ENCODE assay signal across 23 mouse cellular contexts in the genomic region with DNA sequence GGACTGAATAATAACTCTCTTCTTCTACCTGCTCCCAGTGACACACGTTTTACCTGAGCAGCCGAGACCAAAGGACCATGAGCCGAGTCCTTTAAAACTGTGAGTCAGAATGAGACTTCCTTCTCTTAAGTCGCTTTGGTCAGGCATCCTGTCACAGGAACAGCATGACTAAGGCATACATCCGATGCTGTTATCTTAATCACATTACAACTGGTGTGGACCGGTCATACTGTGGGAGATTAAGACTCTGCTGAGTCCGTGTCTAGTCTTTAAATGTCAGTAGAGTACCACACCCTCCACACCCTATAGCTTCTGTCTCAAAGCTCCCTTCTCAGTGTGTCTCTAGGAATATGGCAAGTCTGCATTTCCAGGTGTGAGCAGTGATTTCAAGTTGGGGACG. TPM values are rescaled to one million over a fixed set of nuclear protein-coding genes. Genes with fewer than 3 reads are reported as not detected.
DNase-seq lines count a peak whose midpoint lies in the region; ATAC-seq and TF ChIP-seq lines count a peak whose summit lies in the region.
"Had no signal": no experiment of that assay in that cellular context is flagged by ENCODE, and none has a peak within 500 bp of the region (broad histone marks: within the 10 kb centered on the region; RNA-seq: fewer than 3 reads in every experiment).

No protein-coding gene starts in this region.

- no peak overlapping the region for H3K9ac ChIP-seq in heart, embryonic 12.5 days
- no peak overlapping the region for H3K9ac ChIP-seq in MEL (ENCODE audit: control insufficient read depth, low read depth, low read length, poor library complexity, severe bottlenecking)
- no peak overlapping the region for H3K9ac ChIP-seq in liver, embryonic 15.5 days
- H3K9ac ChIP-seq: hindbrain, embryonic 14.5 days; lung, embryonic 15.5 days had no signal

- no peak for TF ChIP-seq POLR2A in MEL (IDR thresholded peaks at IDR 0.05; ENCODE audit: control insufficient read depth in 1 of 2, insufficient read depth in 1 of 2, low read depth in 1 of 2, low read length in 2 of 2, poor library complexity in 1 of 2)

- H3K4me2 ChIP-seq in heart, embryonic 12.5 days, result no peak overlapping the region
- no peak overlapping the region for H3K4me2 ChIP-seq in liver, embryonic 15.5 days
- H3K4me2 ChIP-seq: hindbrain, embryonic 14.5 days; lung, embryonic 15.5 days had no signal

- H3K79me2 ChIP-seq in MEL (ENCODE audit: control insufficient read depth, insufficient read depth, low read length, poor library complexity), result no peaks in the 10 kb centered on the region

- no peaks in the 10 kb centered on the region for H3K27me3 ChIP-seq in heart, embryonic 12.5 days (replicated peaks)
- H3K27me3 ChIP-seq in MEL (ENCODE audit: control insufficient read depth in 1 of 2, insufficient read depth in 2 of 2, low read length in 2 of 2), result peaks cover 0 to 4% of the 10 kb centered on the region in 2 experiments; a peak in 2 of 4 replicates
- H3K27me3 ChIP-seq in liver, embryonic 15.5 days, result no peaks in the 10 kb centered on the region
- H3K27me3 ChIP-seq in midbrain, embryonic 10.5 days (ENCODE audit: low read depth, poor library complexity, severe bottlenecking), result no peaks in the 10 kb centered on the region
- H3K27me3 ChIP-seq: lung, embryonic 15.5 days had no signal

- intact Hi-C loops in heart, postnatal 14 days (cut with DNase I), result no loop called here

- peaks cover 16% of the 10 kb centered on the region for H3K4me1 ChIP-seq in heart, embryonic 12.5 days (replicated peaks)
- no peaks in the 10 kb centered on the region for H3K4me1 ChIP-seq in MEL (ENCODE audit: control insufficient read depth in 1 of 2, insufficient read depth in 2 of 2, low read length in 2 of 2)
- peaks cover 30% of the 10 kb centered on the region for H3K4me1 ChIP-seq in liver, embryonic 15.5 days (replicated peaks)
- peaks cover 19% of the 10 kb centered on the region for H3K4me1 ChIP-seq in midbrain, embryonic 10.5 days

- 54% methylated on average over 8 of the region's 8 CpGs for WGBS in heart, embryonic 12.5 days
- WGBS in liver, embryonic 15.5 days (ENCODE audit: insufficient replicate concordance), result 31% methylated on average over 8 of the region's 8 CpGs
- WGBS in midbrain, embryonic 10.5 days, result 90% methylated on average over 8 of the region's 8 CpGs

- no peak for TF ChIP-seq RAD21 in MEL (IDR thresholded peaks at IDR 0.05; ENCODE audit: low read depth, low read length)

- H3K27ac ChIP-seq in heart, embryonic 12.5 days (ENCODE audit: poor library complexity, severe bottlenecking), result no peak overlapping the region
- H3K27ac ChIP-seq in MEL (ENCODE audit: control insufficient read depth, low read depth, low read length), result no peak overlapping the region
- no peak overlapping the region for H3K27ac ChIP-seq in liver, embryonic 15.5 days (replicated peaks)
- H3K27ac ChIP-seq in midbrain, embryonic 10.5 days (replicated peaks), result no peak overlapping the region
- H3K27ac ChIP-seq: hindbrain, embryonic 14.5 days; left cerebral cortex, adult 2 months; lung, embryonic 15.5 days had no signal

- no peak for TF ChIP-seq EP300 in MEL (IDR thresholded peaks at IDR 0.05; ENCODE audit: low read depth in 1 of 2, low read length in 2 of 2)

- no peak overlapping the region for H3K4me3 ChIP-seq in heart, embryonic 12.5 days
- H3K4me3 ChIP-seq in MEL (ENCODE audit: control insufficient read depth in 1 of 2, insufficient read depth in 1 of 2, low read depth in 2 of 2, low read length in 2 of 2), result no peak overlapping the region
- no peak overlapping the region for H3K4me3 ChIP-seq in liver, embryonic 15.5 days (replicated peaks)
- no peak overlapping the region for H3K4me3 ChIP-seq in midbrain, embryonic 10.5 days
- H3K4me3 ChIP-seq: left cerebral cortex, adult 2 months; lung, embryonic 15.5 days had no signal

- DNase-seq in heart, postnatal 14 days, result no peak
- peak; percentile 17 for DNase-seq in MEL (ENCODE audit: low read depth, low spot score)
- no peak for DNase-seq in yolk sac, embryonic 10.5 days (ENCODE audit: low spot score)
- DNase-seq in cerebellum, postnatal 36 days, result no peak
- DNase-seq in midbrain, embryonic 10.5 days (ENCODE audit: low spot score), result no peak
- DNase-seq: adrenal gland, postnatal 36 days; cerebellum, adult 9-11 months; kidney, adult 18-20 months; kidney, postnatal 10 days; right cerebral cortex, adult 18-20 months; spleen, adult 18-20 months; thymus, postnatal 14 days had no signal

- no peaks in the 10 kb centered on the region for H3K36me3 ChIP-seq in heart, embryonic 12.5 days
- no peaks in the 10 kb centered on the region for H3K36me3 ChIP-seq in MEL (ENCODE audit: control insufficient read depth in 1 of 2, insufficient read depth in 2 of 2, low read length in 2 of 2)
- no peaks in the 10 kb centered on the region for H3K36me3 ChIP-seq in liver, embryonic 15.5 days (replicated peaks)
- H3K36me3 ChIP-seq in midbrain, embryonic 10.5 days, result no peaks in the 10 kb centered on the region
- H3K36me3 ChIP-seq: lung, embryonic 15.5 days had no signal

- no peak for TF ChIP-seq CTCF in MEL (IDR thresholded peaks at IDR 0.05 in 2 of 3, conservative IDR thresholded peaks at IDR 0.05 in 1 of 3; ENCODE audit: control insufficient read depth in 1 of 3, insufficient read depth in 1 of 3, low read depth in 2 of 3, low read length in 3 of 3, poor library complexity in 1 of 3, severe bottlenecking in 1 of 3)

- no peaks in the 10 kb centered on the region for H3K9me3 ChIP-seq in heart, embryonic 12.5 days (replicated peaks)
- no peaks in the 10 kb centered on the region for H3K9me3 ChIP-seq in MEL (replicated peaks; ENCODE audit: insufficient read depth, low read length)
- H3K9me3 ChIP-seq in liver, embryonic 15.5 days (replicated peaks), result no peaks in the 10 kb centered on the region
- no peaks in the 10 kb centered on the region for H3K9me3 ChIP-seq in midbrain, embryonic 10.5 days (replicated peaks)
- H3K9me3 ChIP-seq: lung, embryonic 15.5 days had no signal

- ATAC-seq in heart, embryonic 12.5 days (ENCODE audit: insufficient number of reproducible peaks, low FRiP score), result peak; percentile 58; the same call in 1 of the 2 replicates
- 0 out of 2 replicates have a peak, but pooled peaks have one; percentile 18 for ATAC-seq in common myeloid progenitor, adult 5-6 weeks (replicated peaks; ENCODE audit: low read depth, poor library complexity, severe bottlenecking)
- ATAC-seq in liver, embryonic 15.5 days (ENCODE audit: insufficient read depth), result peak; percentile 79
- ATAC-seq: forebrain, embryonic 14.5 days had no signal

TF ChIP-seq in MEL, 35 proteins besides CTCF, POLR2A, EP300 and RAD21:
- TF ChIP-seq ZC3H11A (IDR thresholded peaks at IDR 0.05; ENCODE audit: low read depth, low read length) (no peak), SMC3 (IDR thresholded peaks at IDR 0.05; ENCODE audit: low read depth, low read length) (no peak), MAX (IDR thresholded peaks at IDR 0.05; ENCODE audit: low read length) (no peak), KAT2A (conservative IDR thresholded peaks at IDR 0.05; ENCODE audit: low read depth, low read length) (no peak), MAZ (IDR thresholded peaks at IDR 0.05; ENCODE audit: low read depth, low read length) (no peak), CHD2 (IDR thresholded peaks at IDR 0.05; ENCODE audit: low read length) (no peak), SIN3A (IDR thresholded peaks at IDR 0.05; ENCODE audit: low read length) (no peak), ETS1 (IDR thresholded peaks at IDR 0.05; ENCODE audit: low read depth, low read length) (no peak), BHLHE40 (IDR thresholded peaks at IDR 0.05; ENCODE audit: borderline replicate concordance, low read depth, low read length) (no peak), USF2 (IDR thresholded peaks at IDR 0.05; ENCODE audit: borderline replicate concordance in 1 of 2, insufficient read depth in 1 of 2, low read depth in 1 of 2, low read length in 2 of 2) (no peak), UBTF (IDR thresholded peaks at IDR 0.05; ENCODE audit: borderline replicate concordance, insufficient read depth, low read depth, low read length) (no peak), MYB (IDR thresholded peaks at IDR 0.05; ENCODE audit: low read depth, low read length) (no peak), USF1 (IDR thresholded peaks at IDR 0.05; ENCODE audit: low read depth, low read length) (no peak), MAFK (IDR thresholded peaks at IDR 0.05; ENCODE audit: borderline replicate concordance, low read depth, low read length) (no peak), NRF1 (IDR thresholded peaks at IDR 0.05; ENCODE audit: insufficient read depth, low read depth, low read length, poor library complexity, severe bottlenecking) (no peak), MYC (IDR thresholded peaks at IDR 0.05; ENCODE audit: low read depth, low read length) (no peak), MEF2A (IDR thresholded peaks at IDR 0.05; ENCODE audit: extremely low read depth, insufficient replicate concordance, low read depth, low read length, poor library complexity, severe bottlenecking) (no peak), TAL1 (IDR thresholded peaks at IDR 0.05; ENCODE audit: low read length) (no peak), TCF12 (IDR thresholded peaks at IDR 0.05; ENCODE audit: low read depth, low read length) (no peak), GATA1 (IDR thresholded peaks at IDR 0.05; ENCODE audit: low read depth, low read length) (no peak)

RNA-seq across cellular contexts. Expression of gene Fam50b, which starts 50.2 kb away (rescaled TPM):
- not detected in 2 replicates for polyA plus RNA-seq in heart, embryonic 12.5 days (2016; fragmentation: Nextera tagmentation; extraction: Ambion mirVana)
- total RNA-seq in heart, postnatal 14 days (2021), result not detected
- not detected in 2 replicates for total RNA-seq in MEL (2012; rRNA removed)
- polyA plus RNA-seq in MEL (2012; ENCODE audit: insufficient read depth in 1 of 2, insufficient read length in 2 of 2, low read depth in 1 of 2, low replicate concordance in 2 of 2, missing spikeins in 1 of 2), result not detected
- total RNA-seq in common myeloid progenitor, adult 5-6 weeks (2017), result not detected in 2 replicates
- polyA plus RNA-seq in liver, embryonic 15.5 days (2015; fragmentation: Nextera tagmentation; extraction: Ambion mirVana), result 0.07 TPM in 1 of 2 replicates, not detected in the other
- not detected in 2 replicates for polyA plus RNA-seq in midbrain, embryonic 10.5 days (2016; fragmentation: Nextera tagmentation; extraction: Ambion mirVana)
- total RNA-seq: adrenal gland, postnatal 36 days; heart, adult 18-20 months; left cerebral cortex, adult 2 months had no signal
- polyA plus RNA-seq: forebrain, embryonic 14.5 days; hindbrain, embryonic 14.5 days; limb, embryonic 11.5 days; lung, embryonic 15.5 days; neural tube, embryonic 11.5 days; stomach, embryonic 16.5 days had no signal

Comparison
In these comparisons a context has a peak if more than half of its experiments do, and no peak if none do; other contexts are left out.
1. ATAC-seq: peak in every context shown above with its lines; median percentile 79 in liver, embryonic 15.5 days; 58 in heart, embryonic 12.5 days; 18 in common myeloid progenitor, adult 5-6 weeks.